ENCODE assay signal across 10 mouse cellular contexts in genomic region chr4:22095257-22096031, GRCm38 (mm10).
A peak's percentile ranks its signal among the peaks of the same experiment; 100 is the strongest.
DNase-seq lines count a peak whose midpoint lies in the region; ATAC-seq and TF ChIP-seq lines count a peak whose summit lies in the region.
"Had no signal": no experiment of that assay in that cellular context is flagged by ENCODE, and none has a peak within 500 bp of the region (broad histone marks: within the 10 kb centered on the region; RNA-seq: fewer than 3 reads in every experiment).

No protein-coding gene starts in this region.

- TF ChIP-seq CTCF in hindbrain, postnatal 0 days (IDR thresholded peaks at IDR 0.05; ENCODE audit: low read depth): no peak
- TF ChIP-seq CTCF in thymus, adult 2 months (IDR thresholded peaks at IDR 0.05; ENCODE audit: borderline replicate concordance, control insufficient read depth, extremely low read depth, insufficient read depth, low read length, poor library complexity): no peak

- no peak for DNase-seq in limb, embryonic 10.5 days (ENCODE audit: low spot score)
- DNase-seq in hindbrain, postnatal 0 days (ENCODE audit: low spot score): peak; percentile 62
- DNase-seq in cerebellum, postnatal 36 days: no peak
- DNase-seq in thymus, adult 2 months: no peak
- DNase-seq: kidney, postnatal 25 days had no signal

- no peaks in the 10 kb centered on the region for H3K27me3 ChIP-seq in limb, embryonic 12.5 days
- no peaks in the 10 kb centered on the region for H3K27me3 ChIP-seq in limb, embryonic 10.5 days (ENCODE audit: low read depth, poor library complexity, severe bottlenecking)
- H3K27me3 ChIP-seq in embryonic facial prominence, embryonic 13.5 days: no peaks in the 10 kb centered on the region
- no peaks in the 10 kb centered on the region for H3K27me3 ChIP-seq in hindbrain, postnatal 0 days (ENCODE audit: insufficient read depth, low read length)
- no peaks in the 10 kb centered on the region for H3K27me3 ChIP-seq in neural tube, embryonic 14.5 days (ENCODE audit: control insufficient read depth, insufficient read depth, low read length)
- no peaks in the 10 kb centered on the region for H3K27me3 ChIP-seq in liver, embryonic 12.5 days (replicated peaks)
- no peaks in the 10 kb centered on the region for H3K27me3 ChIP-seq in thymus, adult 2 months (ENCODE audit: control insufficient read depth, insufficient read depth, low read length)
- H3K27me3 ChIP-seq: liver, embryonic 15.5 days had no signal

- no peak for TF ChIP-seq POLR2A in thymus, adult 2 months (IDR thresholded peaks at IDR 0.05; ENCODE audit: control insufficient read depth, extremely low read depth, insufficient read depth, low read length, poor library complexity)

- H3K9me3 ChIP-seq in limb, embryonic 12.5 days: no peaks in the 10 kb centered on the region
- H3K9me3 ChIP-seq in limb, embryonic 10.5 days (replicated peaks): no peaks in the 10 kb centered on the region
- no peaks in the 10 kb centered on the region for H3K9me3 ChIP-seq in embryonic facial prominence, embryonic 13.5 days
- no peaks in the 10 kb centered on the region for H3K9me3 ChIP-seq in hindbrain, postnatal 0 days (ENCODE audit: low read length)
- H3K9me3 ChIP-seq in neural tube, embryonic 14.5 days (ENCODE audit: control insufficient read depth, low read length): no peaks in the 10 kb centered on the region
- H3K9me3 ChIP-seq in liver, embryonic 12.5 days (replicated peaks): no peaks in the 10 kb centered on the region
- H3K9me3 ChIP-seq: liver, embryonic 15.5 days had no signal

- peak overlapping the region; percentile 66 for H3K27ac ChIP-seq in limb, embryonic 12.5 days
- H3K27ac ChIP-seq in limb, embryonic 10.5 days: no peak overlapping the region
- peak overlapping the region; percentile 39 for H3K27ac ChIP-seq in embryonic facial prominence, embryonic 13.5 days
- H3K27ac ChIP-seq in hindbrain, postnatal 0 days: peak overlapping the region; percentile 69
- H3K27ac ChIP-seq in neural tube, embryonic 14.5 days (ENCODE audit: low read depth, low read length): peak overlapping the region; percentile 65; the same call in 1 of the 2 replicates
- no peak overlapping the region for H3K27ac ChIP-seq in liver, embryonic 12.5 days
- no peak overlapping the region for H3K27ac ChIP-seq in thymus, adult 2 months (ENCODE audit: control insufficient read depth, insufficient read depth, low read length)
- H3K27ac ChIP-seq: liver, embryonic 15.5 days had no signal

- ATAC-seq in limb, embryonic 12.5 days (ENCODE audit: insufficient number of reproducible peaks, insufficient read depth, low FRiP score, low TSS enrichment, low read depth): no peak; the same call in 1 of the 2 replicates
- ATAC-seq in embryonic facial prominence, embryonic 13.5 days (ENCODE audit: insufficient number of reproducible peaks, insufficient read depth, low FRiP score, low TSS enrichment, low read depth): 0 out of 2 replicates have a peak, but pooled peaks have one; percentile 32
- peak; percentile 78 for ATAC-seq in hindbrain, postnatal 0 days
- peak; percentile 85 for ATAC-seq in neural tube, embryonic 14.5 days (ENCODE audit: low read depth)
- no peak for ATAC-seq in liver, embryonic 12.5 days

- WGBS in limb, embryonic 12.5 days: 39% methylated on average over 11 of the region's 11 CpGs
- 55% methylated on average over 11 of the region's 11 CpGs for WGBS in limb, embryonic 10.5 days
- 21% methylated on average over 11 of the region's 11 CpGs for WGBS in embryonic facial prominence, embryonic 13.5 days
- WGBS in hindbrain, postnatal 0 days: 16% methylated on average over 11 of the region's 11 CpGs
- 18% methylated on average over 11 of the region's 11 CpGs for whole genome bisulfite sequencing in neural tube, embryonic 14.5 days
- WGBS in liver, embryonic 12.5 days (ENCODE audit: insufficient replicate concordance): 44% methylated on average over 11 of the region's 11 CpGs
- 58% methylated on average over 11 of the region's 11 CpGs for WGBS in thymus, adult 2 months

- no peak overlapping the region for H3K4me3 ChIP-seq in limb, embryonic 12.5 days (replicated peaks)
- no peak overlapping the region for H3K4me3 ChIP-seq in limb, embryonic 10.5 days
- H3K4me3 ChIP-seq in embryonic facial prominence, embryonic 13.5 days: no peak overlapping the region
- H3K4me3 ChIP-seq in hindbrain, postnatal 0 days (ENCODE audit: low read length): no peak overlapping the region
- no peak overlapping the region for H3K4me3 ChIP-seq in neural tube, embryonic 14.5 days (ENCODE audit: low read depth, low read length)
- H3K4me3 ChIP-seq in liver, embryonic 12.5 days: no peak overlapping the region
- no peak overlapping the region for H3K4me3 ChIP-seq in thymus, adult 2 months (ENCODE audit: control insufficient read depth, insufficient read depth, low read length)
- H3K4me3 ChIP-seq: liver, embryonic 15.5 days had no signal

- H3K9ac ChIP-seq in limb, embryonic 12.5 days (replicated peaks): no peak overlapping the region
- no peak overlapping the region for H3K9ac ChIP-seq in embryonic facial prominence, embryonic 13.5 days
- no peak overlapping the region for H3K9ac ChIP-seq in hindbrain, postnatal 0 days (replicated peaks; ENCODE audit: low read length)
- H3K9ac ChIP-seq in neural tube, embryonic 14.5 days (replicated peaks; ENCODE audit: low read depth, low read length): no peak overlapping the region
- H3K9ac ChIP-seq in liver, embryonic 12.5 days: no peak overlapping the region
- H3K9ac ChIP-seq: liver, embryonic 15.5 days had no signal

- H3K36me3 ChIP-seq in limb, embryonic 12.5 days: no peaks in the 10 kb centered on the region
- no peaks in the 10 kb centered on the region for H3K36me3 ChIP-seq in limb, embryonic 10.5 days
- H3K36me3 ChIP-seq in embryonic facial prominence, embryonic 13.5 days: no peaks in the 10 kb centered on the region
- H3K36me3 ChIP-seq in hindbrain, postnatal 0 days (ENCODE audit: insufficient read depth, low read length): no peaks in the 10 kb centered on the region
- no peaks in the 10 kb centered on the region for H3K36me3 ChIP-seq in neural tube, embryonic 14.5 days (ENCODE audit: control insufficient read depth, insufficient read depth, low read length)
- H3K36me3 ChIP-seq in liver, embryonic 12.5 days: no peaks in the 10 kb centered on the region
- H3K36me3 ChIP-seq in thymus, adult 2 months (ENCODE audit: control insufficient read depth, insufficient read depth, low read length): no peaks in the 10 kb centered on the region
- H3K36me3 ChIP-seq: liver, embryonic 15.5 days had no signal

- H3K4me2 ChIP-seq in limb, embryonic 12.5 days: no peak overlapping the region
- H3K4me2 ChIP-seq in embryonic facial prominence, embryonic 13.5 days: peak overlapping the region; percentile 24
- 0 out of 2 replicates have a peak overlapping the region, but pooled peaks have one; percentile 17 for H3K4me2 ChIP-seq in hindbrain, postnatal 0 days (ENCODE audit: low read depth, low read length)
- H3K4me2 ChIP-seq in neural tube, embryonic 14.5 days (ENCODE audit: low read depth, low read length): peak overlapping the region; percentile 15; the same call in 1 of the 2 replicates
- no peak overlapping the region for H3K4me2 ChIP-seq in liver, embryonic 12.5 days
- H3K4me2 ChIP-seq: liver, embryonic 15.5 days had no signal

- H3K4me1 ChIP-seq in limb, embryonic 12.5 days (replicated peaks): peaks cover 10% of the 10 kb centered on the region
- 0 out of 2 replicates have a peak, but pooled peaks cover 8% of the 10 kb centered on the region for H3K4me1 ChIP-seq in limb, embryonic 10.5 days
- H3K4me1 ChIP-seq in embryonic facial prominence, embryonic 13.5 days: peaks cover 9% of the 10 kb centered on the region
- no peaks in the 10 kb centered on the region for H3K4me1 ChIP-seq in hindbrain, postnatal 0 days (ENCODE audit: insufficient read depth, low read length)
- H3K4me1 ChIP-seq in neural tube, embryonic 14.5 days (ENCODE audit: control insufficient read depth, insufficient read depth, low read length): peaks cover 3% of the 10 kb centered on the region; the same call in 1 of the 2 replicates
- no peaks in the 10 kb centered on the region for H3K4me1 ChIP-seq in liver, embryonic 12.5 days
- H3K4me1 ChIP-seq in thymus, adult 2 months (replicated peaks; ENCODE audit: control insufficient read depth, insufficient read depth, low read length): no peaks in the 10 kb centered on the region
- H3K4me1 ChIP-seq: liver, embryonic 15.5 days had no signal

Comparison
In these comparisons a context has a peak if more than half of its experiments do, and no peak if none do; other contexts are left out.
1. H3K27ac ChIP-seq: peak in limb, embryonic 12.5 days (single experiment), embryonic facial prominence, embryonic 13.5 days (single experiment), hindbrain, postnatal 0 days (single experiment) and neural tube, embryonic 14.5 days (single experiment); none in limb, embryonic 10.5 days (single experiment), liver, embryonic 12.5 days (single experiment) and thymus, adult 2 months (single experiment).
2. ATAC-seq: peak in embryonic facial prominence, embryonic 13.5 days (single experiment), hindbrain, postnatal 0 days (single experiment) and neural tube, embryonic 14.5 days (single experiment); none in limb, embryonic 12.5 days (single experiment) and liver, embryonic 12.5 days (single experiment).
3. H3K4me2 ChIP-seq: peak in embryonic facial prominence, embryonic 13.5 days (single experiment), hindbrain, postnatal 0 days (single experiment) and neural tube, embryonic 14.5 days (single experiment); none in limb, embryonic 12.5 days (single experiment) and liver, embryonic 12.5 days (single experiment).